Mouse (Mus musculus): ENCODE measurements around the gene Pym1. TPM values are rescaled to one million over a fixed set of nuclear protein-coding genes. Genes with fewer than 3 reads are reported as not detected.

Pym1 gene
- polyA plus RNA-seq, 1 experiment from 2014 or later = 42.0 TPM

GRCm38 (mm10) chr10:128798676-128799075 lies 51.0 kb downstream of the Pym1 start:
- Histone ChIP-seq H3K27ac (no peak overlapping the region), H3K4me2 (replicated peaks) (no peak overlapping the region), H3K36me3 (replicated peaks; ENCODE audit: control insufficient read depth, insufficient read depth) (peaks cover 15% of the 10 kb centered on the region; the same call in 1 of the 2 replicates), H3K9me3 (ENCODE audit: control insufficient read depth, low read length) (no peaks in the 10 kb centered on the region), H3K4me1 (replicated peaks; ENCODE audit: control insufficient read depth, insufficient read depth, low read length) (peaks cover 12% of the 10 kb centered on the region), H3K27me3 (ENCODE audit: control insufficient read depth, insufficient read depth, low read length) (no peaks in the 10 kb centered on the region), H3K9ac (no peak overlapping the region), H3K4me3 (replicated peaks; ENCODE audit: low read length) (no peak overlapping the region)
- DNase-seq (ENCODE audit: low spot score) (no peak), ATAC-seq (ENCODE audit: low FRiP score) (no peak)
- WGBS = 93% methylated on average over 8 of the region's 8 CpGs

- H3K27ac ChIP-seq = no peak overlapping the region
- DNase-seq (ENCODE audit: low spot score) = no peak
- ATAC-seq (ENCODE audit: low FRiP score) = no peak
- peaks cover 18% of the 10 kb centered on the region; the same call in 1 of the 2 replicates for H3K36me3 ChIP-seq (replicated peaks; ENCODE audit: control insufficient read depth, insufficient read depth)
- peaks cover 25% of the 10 kb centered on the region for H3K4me1 ChIP-seq (replicated peaks; ENCODE audit: control insufficient read depth, insufficient read depth, low read length)
- H3K9me3 ChIP-seq (ENCODE audit: control insufficient read depth, low read length) = no peaks in the 10 kb centered on the region
- no peak overlapping the region for H3K9ac ChIP-seq
- H3K27me3 ChIP-seq (ENCODE audit: control insufficient read depth, insufficient read depth, low read length) = no peaks in the 10 kb centered on the region
- 92% methylated on average over 16 of the region's 16 CpGs for WGBS
- H3K4me3 ChIP-seq (replicated peaks; ENCODE audit: low read length) = no peak overlapping the region
- H3K4me2 ChIP-seq (replicated peaks) = no peak overlapping the region
These were observed 54.3 kb downstream of the Pym1 start for GRCm38 (mm10) chr10:128801981-128802495.

- Histone ChIP-seq H3K36me3 (replicated peaks; ENCODE audit: control insufficient read depth, insufficient read depth) (peaks cover 28% of the 10 kb centered on the region), H3K4me3 (replicated peaks; ENCODE audit: low read length) (peak overlapping the region; percentile 49), H3K4me2 (replicated peaks) (peak overlapping the region; percentile 74), H3K27ac (no peak overlapping the region), H3K9me3 (ENCODE audit: control insufficient read depth, low read length) (no peaks in the 10 kb centered on the region), H3K9ac (peak overlapping the region; percentile 75), H3K4me1 (replicated peaks; ENCODE audit: control insufficient read depth, insufficient read depth, low read length) (peaks cover 34% of the 10 kb centered on the region), H3K27me3 (ENCODE audit: control insufficient read depth, insufficient read depth, low read length) (no peaks in the 10 kb centered on the region)
- ATAC-seq (ENCODE audit: low FRiP score) (no peak), DNase-seq (ENCODE audit: low spot score) (no peak)
- 66% methylated on average over 4 of the region's 4 CpGs for WGBS
These were observed 55.3 kb downstream of the Pym1 start for GRCm38 (mm10) chr10:128802956-128803355.

GRCm38 (mm10) chr10:128803361-128803760 lies 55.7 kb downstream of the Pym1 start:
- peak overlapping the region; percentile 75 for H3K9ac ChIP-seq
- no peaks in the 10 kb centered on the region for H3K27me3 ChIP-seq (ENCODE audit: control insufficient read depth, insufficient read depth, low read length)
- H3K4me2 ChIP-seq (replicated peaks) = peak overlapping the region; percentile 74
- peak overlapping the region; percentile 94 for H3K27ac ChIP-seq
- no peak for ATAC-seq (ENCODE audit: low FRiP score)
- peak overlapping the region; percentile 49 for H3K4me3 ChIP-seq (replicated peaks; ENCODE audit: low read length)
- WGBS = 18% methylated on average over 6 of the region's 6 CpGs
- no peaks in the 10 kb centered on the region for H3K9me3 ChIP-seq (ENCODE audit: control insufficient read depth, low read length)
- H3K36me3 ChIP-seq (replicated peaks; ENCODE audit: control insufficient read depth, insufficient read depth) = peaks cover 32% of the 10 kb centered on the region
- DNase-seq (ENCODE audit: low spot score) = no peak
- H3K4me1 ChIP-seq (replicated peaks; ENCODE audit: control insufficient read depth, insufficient read depth, low read length) = peaks cover 38% of the 10 kb centered on the region

- peak within 1 kb of the TSS; percentile 75 for H3K9ac ChIP-seq
- H3K4me1 ChIP-seq (replicated peaks; ENCODE audit: control insufficient read depth, insufficient read depth, low read length) = peaks cover 43% of the 10 kb centered on the region
These were observed 56.1 kb downstream of the Pym1 start, which contains the start of gene Dnajc14 for GRCm38 (mm10) chr10:128803771-128804270. Gene Dnajc14 (plus strand): TSS chr10:128804062.

GRCm38 (mm10) chr10:128804271-128805091 lies 56.8 kb downstream of the Pym1 start, which contains the start of gene Tmem198b:
Gene Tmem198b (minus strand): TSS chr10:128804370.
- DNase-seq (ENCODE audit: low spot score) = peak; percentile 79
- H3K36me3 ChIP-seq (replicated peaks; ENCODE audit: control insufficient read depth, insufficient read depth) = peaks cover 34% of the 10 kb centered on the region
- ATAC-seq (ENCODE audit: low FRiP score) = peak; percentile 72
- H3K4me2 ChIP-seq (replicated peaks) = peak within 1 kb of the TSS; percentile 74
- peak within 1 kb of the TSS; percentile 94 for H3K27ac ChIP-seq
- peak within 1 kb of the TSS; percentile 75 for H3K9ac ChIP-seq
- under 1% methylated on average over 28 of the region's 28 CpGs for WGBS
- peaks cover 49% of the 10 kb centered on the region for H3K4me1 ChIP-seq (replicated peaks; ENCODE audit: control insufficient read depth, insufficient read depth, low read length)
- no peaks in the 10 kb centered on the region for H3K27me3 ChIP-seq (ENCODE audit: control insufficient read depth, insufficient read depth, low read length)
- H3K9me3 ChIP-seq (ENCODE audit: control insufficient read depth, low read length) = no peaks in the 10 kb centered on the region
- H3K4me3 ChIP-seq (replicated peaks; ENCODE audit: low read length) = peak within 1 kb of the TSS; percentile 49

More at GRCm38 (mm10) chr10:128803771-128804270, 56.1 kb downstream of the Pym1 start, which contains the start of gene Dnajc14:
- under 1% methylated on average over 14 of the region's 14 CpGs for WGBS
- DNase-seq (ENCODE audit: low spot score) (peak; percentile 63), ATAC-seq (ENCODE audit: low FRiP score) (0 out of 2 replicates have a peak, but pooled peaks have one; percentile 13)
- Histone ChIP-seq H3K27me3 (ENCODE audit: control insufficient read depth, insufficient read depth, low read length) (no peaks in the 10 kb centered on the region), H3K9me3 (ENCODE audit: control insufficient read depth, low read length) (no peaks in the 10 kb centered on the region), H3K36me3 (replicated peaks; ENCODE audit: control insufficient read depth, insufficient read depth) (peaks cover 32% of the 10 kb centered on the region), H3K4me2 (replicated peaks) (peak within 1 kb of the TSS; percentile 74), H3K27ac (peak within 1 kb of the TSS; percentile 94), H3K4me3 (replicated peaks; ENCODE audit: low read length) (peak within 1 kb of the TSS; percentile 49)

- WGBS = under 1% methylated on average over 67 of the region's 70 CpGs
- DNase-seq (ENCODE audit: low spot score) = peak; percentile 97
- Histone ChIP-seq H3K4me3 (replicated peaks; ENCODE audit: low read length) (peak overlapping the region; percentile 49), H3K9me3 (ENCODE audit: control insufficient read depth, low read length) (no peaks in the 10 kb centered on the region), H3K4me1 (replicated peaks; ENCODE audit: control insufficient read depth, insufficient read depth, low read length) (peaks cover 55% of the 10 kb centered on the region), H3K27me3 (ENCODE audit: control insufficient read depth, insufficient read depth, low read length) (no peaks in the 10 kb centered on the region), H3K27ac (peak overlapping the region; percentile 94), H3K36me3 (replicated peaks; ENCODE audit: control insufficient read depth, insufficient read depth) (peaks cover 38% of the 10 kb centered on the region), H3K9ac (peak overlapping the region; percentile 75), H3K4me2 (replicated peaks) (peak overlapping the region; percentile 74)
- ATAC-seq (ENCODE audit: low FRiP score) = peak; percentile 92
These were observed 57.7 kb downstream of the Pym1 start for GRCm38 (mm10) chr10:128805092-128806000.

- 67% methylated on average over 6 of the region's 6 CpGs for WGBS
- Histone ChIP-seq H3K4me1 (replicated peaks; ENCODE audit: control insufficient read depth, insufficient read depth, low read length) (peaks cover 57% of the 10 kb centered on the region), H3K27ac (no peak overlapping the region), H3K27me3 (ENCODE audit: control insufficient read depth, insufficient read depth, low read length) (no peaks in the 10 kb centered on the region), H3K9me3 (ENCODE audit: control insufficient read depth, low read length) (no peaks in the 10 kb centered on the region), H3K4me3 (replicated peaks; ENCODE audit: low read length) (peak overlapping the region; percentile 49), H3K4me2 (replicated peaks) (peak overlapping the region; percentile 74), H3K9ac (peak overlapping the region; percentile 61), H3K36me3 (replicated peaks; ENCODE audit: control insufficient read depth, insufficient read depth) (peaks cover 34% of the 10 kb centered on the region)
- DNase-seq (ENCODE audit: low spot score) = no peak
- no peak for ATAC-seq (ENCODE audit: low FRiP score)
These were observed 58.4 kb downstream of the Pym1 start for GRCm38 (mm10) chr10:128806086-128806485.
